Mouse (Mus musculus): ENCODE results near the gene Jun. TPM values are rescaled to one million over a fixed set of nuclear protein-coding genes. Genes with fewer than 3 reads are reported as not detected.

Jun gene
- 38.6 and 38.8 TPM in 2 replicates for polyA plus RNA-seq (2021; fragmentation: Nextera tagmentation)
- long read RNA-seq, experiment 1, transcript Jun-201 (1 exons, 3,189 nt) = major isoform, 118 of 118 reads
- long read RNA-seq, experiment 1, partial matches to known transcripts = 0 of 118 reads
- long read RNA-seq, experiment 1, other reads (novel, unspliced or antisense) = 0 of 118 reads
- long read RNA-seq, experiment 2, transcript Jun-201 (1 exons, 3,189 nt) = major isoform, 480 of 483 reads
- long read RNA-seq, experiment 2, partial matches to known transcripts = 0 of 483 reads
- long read RNA-seq, experiment 2, other reads (novel, unspliced or antisense) = 3 of 483 reads

GRCm38 (mm10) chr4:95052025-95052899 is at the start of gene Jun:
TSS of gene Jun (minus strand) at chr4:95052222.

Other genes starting within 250 kb of the Jun start
- not detected in 2 replicates for gene Eqtn, start 123.4 kb downstream of the Jun start, polyA plus RNA-seq (2021; fragmentation: Nextera tagmentation)
- 14.3 and 20.1 TPM in 2 replicates for gene Mysm1, start 73.1 kb downstream of the Jun start, polyA plus RNA-seq (2021; fragmentation: Nextera tagmentation)

Data from layer of hippocampus, adult 6 months (tissue).